Mouse (Mus musculus) kidney, postnatal 25 days (tissue): ENCODE results near the gene Zfp26.
A peak's percentile ranks its signal among the peaks of the same experiment; 100 is the strongest.

Experiments
- DNase-seq, 2 experiments: peaks; one replicate each; pipeline ENCODE4 v3.0.0; 2021; ENCODE audit warnings: mixed read lengths in 2 of 2

The Zfp26 gene

GRCm38 (mm10) chr9:20459377-20460317 lies at the start of gene Zfp26:
Gene Zfp26, minus strand, starts transcription at chr9:20460162.
- DNase-seq = peak; percentile 76 to 90

- no peak for DNase-seq
Measured at GRCm38 (mm10) chr9:20509676-20510075, 49.7 kb upstream of the Zfp26 start.

GRCm38 (mm10) chr9:20504801-20505200 lies 44.8 kb upstream of the Zfp26 start:
- peak in 1 of 2 experiments; percentile 41 for DNase-seq

GRCm38 (mm10) chr9:20493281-20493680 lies 33.3 kb upstream of the Zfp26 start:
- DNase-seq = no peak

- DNase-seq = peak; percentile 86 to 91
Measured at GRCm38 (mm10) chr9:20492527-20493233, 32.7 kb upstream of the Zfp26 start, which contains the start of gene Zfp426. Gene Zfp426, minus strand, starts transcription at chr9:20492746.

GRCm38 (mm10) chr9:20491858-20492526 lies 32.0 kb upstream of the Zfp26 start:
- no peak for DNase-seq

GRCm38 (mm10) chr9:20489536-20489935 lies 29.6 kb upstream of the Zfp26 start:
- peak in 1 of 2 experiments; percentile 8 for DNase-seq

GRCm38 (mm10) chr9:20479396-20479795 lies 19.4 kb upstream of the Zfp26 start:
- DNase-seq = peak; percentile 41 to 47

GRCm38 (mm10) chr9:20476632-20477031 lies 16.7 kb upstream of the Zfp26 start:
- no peak for DNase-seq

- peak; percentile 53 to 88 for DNase-seq
Measured at GRCm38 (mm10) chr9:20466761-20467442, 6.9 kb upstream of the Zfp26 start.

- DNase-seq = no peak
Measured at GRCm38 (mm10) chr9:20453647-20454046, 6.3 kb downstream of the Zfp26 start.

- DNase-seq = no peak
Measured at GRCm38 (mm10) chr9:20451493-20451892, 8.5 kb downstream of the Zfp26 start.

- peak in 1 of 2 experiments; percentile 28 for DNase-seq
Measured at GRCm38 (mm10) chr9:20443183-20443783, 16.7 kb downstream of the Zfp26 start.

- no peak for DNase-seq
Measured at GRCm38 (mm10) chr9:20430004-20430403, 30.0 kb downstream of the Zfp26 start.

- DNase-seq = no peak
Measured at GRCm38 (mm10) chr9:20411460-20411859, 48.5 kb downstream of the Zfp26 start.

- DNase-seq = no peak
Measured at GRCm38 (mm10) chr9:20409319-20409718, 50.6 kb downstream of the Zfp26 start.

GRCm38 (mm10) chr9:20385343-20385703 lies 74.6 kb downstream of the Zfp26 start:
- peak in 1 of 2 experiments; percentile 43 for DNase-seq

- peak; percentile 89 to 92 for DNase-seq
Measured at GRCm38 (mm10) chr9:20384532-20385342, 75.2 kb downstream of the Zfp26 start, which contains the start of gene Zfp560. Gene Zfp560, minus strand, starts transcription at chr9:20385177.

- DNase-seq = peak; percentile 5 to 31
Measured at GRCm38 (mm10) chr9:20383659-20384058, 76.3 kb downstream of the Zfp26 start.
